Mouse (Mus musculus) myocyte (in vitro differentiated cells): ENCODE measurements around the gene Krtap28-10. TPM values are rescaled to one million over a fixed set of nuclear protein-coding genes. Genes with fewer than 3 reads are reported as not detected.

ENCODE experiments used
- H3K27me3 ChIP-seq: one replicate; pipeline ENCODE4 v1.6.1; 2011; ENCODE audit not compliant: control insufficient read depth, insufficient read depth, insufficient read length
- H3K36me3 ChIP-seq: one replicate; pipeline ENCODE4 v1.6.1; 2011; ENCODE audit not compliant: control insufficient read depth, insufficient read depth
- H3K4me2 ChIP-seq: one replicate; pipeline ENCODE4 v1.6.1; 2011; ENCODE audit warnings: low read depth, control low read depth
- H3K4me3 ChIP-seq: one replicate; pipeline ENCODE4 v1.5.1; 2011; ENCODE audit warnings: mild to moderate bottlenecking, control low read depth, moderate library complexity
- H3K79me2 ChIP-seq: one replicate; pipeline ENCODE4 v1.6.1; 2011; ENCODE audit not compliant: control insufficient read depth, insufficient read depth
- H3ac ChIP-seq: one replicate; pipeline ENCODE4 v1.6.1; 2011; ENCODE audit not compliant: control insufficient read depth, insufficient read length
- CEBPB ChIP-seq: IDR thresholded peaks from 2 replicates; pipeline ENCODE4 v1.6.1; 2011; ENCODE audit warnings: mild to moderate bottlenecking, moderate library complexity; ENCODE audit not compliant: poor library complexity, insufficient read depth, severe bottlenecking
- E2F4 ChIP-seq: IDR thresholded peaks from one replicate; pipeline ENCODE4 v1.6.1; 2011; ENCODE audit warnings: mild to moderate bottlenecking, control low read depth, moderate library complexity; ENCODE audit not compliant: insufficient read depth
- MAX ChIP-seq: IDR thresholded peaks from one replicate; pipeline ENCODE4 v1.6.1; 2011; ENCODE audit warnings: low read depth, mild to moderate bottlenecking, control low read depth
- MYOD1 ChIP-seq, 3 experiments: IDR thresholded peaks; one replicate each; pipeline ENCODE4 v1.6.1; 2011; ENCODE audit warnings: control low read depth in 2 of 3, low read depth in 2 of 3, mild to moderate bottlenecking in 2 of 3, moderate library complexity in 1 of 3; ENCODE audit not compliant: insufficient read length in 2 of 3, control insufficient read depth in 1 of 3
- MYOG ChIP-seq, 3 experiments: IDR thresholded peaks; one replicate each; pipeline ENCODE4 v1.6.1; 2011; ENCODE audit warnings: control low read depth in 2 of 3, low read depth in 2 of 3, mild to moderate bottlenecking in 2 of 3; ENCODE audit not compliant: insufficient read length in 2 of 3, control insufficient read depth in 1 of 3, insufficient read depth in 1 of 3
- POLR2A ChIP-seq: IDR thresholded peaks from one replicate; pipeline ENCODE4 v1.6.1; 2011; ENCODE audit warnings: low read depth, mild to moderate bottlenecking, control low read depth, moderate library complexity; ENCODE audit not compliant: insufficient read length
- POLR2AphosphoS2 ChIP-seq: IDR thresholded peaks from one replicate; pipeline ENCODE4 v1.6.1; 2011; ENCODE audit warnings: low read depth, control low read depth; ENCODE audit not compliant: insufficient read length
- REST ChIP-seq: IDR thresholded peaks from one replicate; pipeline ENCODE4 v1.6.1; 2011; ENCODE audit warnings: mild to moderate bottlenecking, control low read depth, moderate library complexity; ENCODE audit not compliant: insufficient read depth, insufficient read length
- SRF ChIP-seq: IDR thresholded peaks from one replicate; pipeline ENCODE4 v1.6.1; 2011; ENCODE audit warnings: low read depth; ENCODE audit not compliant: control insufficient read depth, insufficient read length
- TCF12 ChIP-seq: IDR thresholded peaks from one replicate; pipeline ENCODE4 v1.6.1; 2011; ENCODE audit warnings: mild to moderate bottlenecking, control low read depth; ENCODE audit not compliant: poor library complexity, insufficient read depth, severe bottlenecking
- TCF3 ChIP-seq: IDR thresholded peaks from one replicate; pipeline ENCODE4 v1.6.1; 2011; ENCODE audit warnings: low read depth, control low read depth; ENCODE audit not compliant: insufficient read length
- USF1 ChIP-seq: IDR thresholded peaks from one replicate; pipeline ENCODE4 v1.6.1; 2011; ENCODE audit warnings: low read depth, mild to moderate bottlenecking, control low read depth, moderate library complexity
- polyA plus RNA-seq: library from polyadenylated mRNA; unstranded; fragments of >200 nt; fragmentation: generic; extraction: Trizol; gene quantifications from one replicate; pipeline ENCODE4 v1.2.1, GENCODE M21; 2012; ENCODE audit warnings: missing spikeins

Krtap28-10 gene
- polyA plus RNA-seq, 1 experiment: not detected

DNA sequence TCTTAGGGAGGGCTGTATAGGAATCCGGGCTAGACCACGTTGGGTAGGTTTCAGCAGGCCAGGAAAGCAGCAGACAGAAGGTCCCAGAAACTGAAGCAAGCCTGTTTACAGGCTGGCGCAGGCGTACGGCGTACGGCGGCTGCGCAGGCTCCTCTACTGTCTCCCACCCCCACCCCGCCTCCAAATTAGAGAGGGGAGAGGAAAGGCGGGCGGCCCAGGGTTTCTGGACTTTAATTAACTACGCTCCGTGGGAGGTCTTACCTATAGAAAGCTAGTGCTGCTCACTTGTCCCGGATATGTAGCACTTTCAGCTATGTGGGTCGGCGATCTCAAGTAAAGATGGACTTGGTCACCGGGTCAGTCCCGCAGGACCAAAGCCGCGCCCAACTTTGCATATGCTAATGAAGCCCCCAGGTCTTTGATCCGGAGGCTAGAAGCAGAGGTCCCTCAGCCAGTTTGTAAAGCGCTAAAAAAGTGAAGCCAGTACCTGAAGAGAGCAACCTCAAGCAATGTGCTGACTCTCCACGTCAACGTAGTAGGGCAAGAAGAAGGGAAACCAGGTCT is 4.1 kb downstream of the Krtap28-10 start, which contains the start of gene Slc19a3:
Slc19a3 (minus strand) TSS at position 340 of the 564 bp plus-strand sequence.
- TF ChIP-seq MYOD1 (IDR thresholded peaks at IDR 0.05; ENCODE audit: control insufficient read depth in 1 of 3, insufficient read length in 2 of 3, low read depth in 2 of 3) (no peak), USF1 (no peak), TCF12 (no peak), MAX (no peak), MYOG (IDR thresholded peaks at IDR 0.05; ENCODE audit: control insufficient read depth in 1 of 3, insufficient read depth in 1 of 3, insufficient read length in 2 of 3, low read depth in 2 of 3) (no peak), CEBPB (no peak), TCF3 (no peak), POLR2A (no peak), SRF (no peak), POLR2AphosphoS2 (no peak), REST (no peak), E2F4 (no peak)
- H3K4me3 ChIP-seq: no peak within 1 kb of the TSS
- no peak within 1 kb of the TSS for H3ac ChIP-seq
- no peaks in the 10 kb centered on the region for H3K36me3 ChIP-seq
- no peaks in the 10 kb centered on the region for H3K79me2 ChIP-seq
- peaks cover 10% of the 10 kb centered on the region for H3K27me3 ChIP-seq
- peak within 1 kb of the TSS; percentile 7 for H3K4me2 ChIP-seq

DNA sequence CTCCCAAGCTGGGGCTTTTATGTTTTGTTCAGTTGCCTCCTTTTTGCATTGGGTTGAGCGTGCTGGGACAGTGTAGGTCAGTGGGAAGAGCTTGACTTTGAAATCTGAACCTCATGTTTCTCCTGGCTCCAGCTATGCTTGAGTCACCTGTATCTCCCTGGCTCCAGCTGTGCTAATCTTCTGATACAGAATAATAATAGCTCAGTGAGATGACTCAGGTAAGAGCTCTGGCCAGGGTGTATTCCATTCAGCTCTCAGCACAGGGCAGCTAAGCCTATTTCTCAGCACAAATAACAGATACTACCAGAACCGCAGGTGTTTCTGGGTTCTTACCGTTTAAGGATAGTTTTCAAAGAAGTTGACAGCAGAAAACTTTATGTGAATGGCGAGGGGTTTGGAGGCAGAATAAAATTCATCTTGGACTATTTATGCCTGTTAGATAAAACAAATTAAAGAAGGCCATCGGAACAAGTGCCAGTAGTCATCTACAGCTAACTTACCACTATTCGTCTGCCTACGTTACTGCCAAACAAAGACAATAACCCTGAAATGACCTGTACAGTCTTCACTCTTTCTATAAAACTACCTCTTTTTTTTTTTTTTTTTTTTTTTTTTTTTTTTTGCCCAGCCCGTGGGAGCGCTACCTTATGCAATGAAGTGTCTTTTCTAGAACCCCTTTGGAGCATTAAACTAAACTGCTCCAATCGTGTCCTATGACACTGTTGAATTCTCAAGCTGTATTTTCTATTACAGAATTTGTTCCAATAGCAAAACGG is 5.2 kb downstream of the Krtap28-10 start:
- Histone ChIP-seq H3K4me2 (no peak overlapping the region), H3K27me3 (peaks cover 6% of the 10 kb centered on the region), H3K79me2 (no peaks in the 10 kb centered on the region), H3K36me3 (no peaks in the 10 kb centered on the region), H3ac (no peak overlapping the region), H3K4me3 (no peak overlapping the region)
- TF ChIP-seq REST (no peak), SRF (no peak), USF1 (no peak)

GRCm38 (mm10) chr1:83034509-83034908 is 7.8 kb downstream of the Krtap28-10 start:
- TF ChIP-seq POLR2AphosphoS2 (no peak), REST (no peak), CEBPB (no peak), TCF3 (no peak), SRF (no peak), MAX (no peak), E2F4 (no peak), MYOG (IDR thresholded peaks at IDR 0.05; ENCODE audit: control insufficient read depth in 1 of 3, insufficient read depth in 1 of 3, insufficient read length in 2 of 3, low read depth in 2 of 3) (no peak), TCF12 (no peak), MYOD1 (IDR thresholded peaks at IDR 0.05; ENCODE audit: control insufficient read depth in 1 of 3, insufficient read length in 2 of 3, low read depth in 2 of 3) (no peak), POLR2A (no peak), USF1 (no peak)
- Histone ChIP-seq H3K4me2 (no peak overlapping the region), H3K36me3 (no peaks in the 10 kb centered on the region), H3K79me2 (no peaks in the 10 kb centered on the region), H3K4me3 (no peak overlapping the region), H3K27me3 (peaks cover 5% of the 10 kb centered on the region), H3ac (no peak overlapping the region)

DNA sequence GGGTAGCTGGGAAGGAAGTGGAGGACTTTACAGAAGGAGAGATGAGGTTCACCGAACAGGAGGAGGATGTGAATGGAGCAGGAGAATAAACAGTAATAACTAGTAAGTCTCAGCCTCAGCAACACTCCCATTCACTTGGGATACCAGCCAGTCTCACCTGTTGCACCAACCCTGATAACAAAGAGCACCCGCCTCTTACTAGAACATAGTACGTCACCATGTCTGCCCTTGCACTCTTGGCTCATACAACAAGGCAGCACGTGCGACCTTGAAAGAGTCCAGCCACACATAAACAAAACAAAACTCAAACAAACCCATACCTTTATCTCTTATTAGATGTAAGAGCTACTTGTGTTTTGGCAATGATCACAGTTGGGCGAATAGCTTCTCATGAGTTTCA is 9.8 kb downstream of the Krtap28-10 start:
- TF ChIP-seq POLR2A: no peak
- no peak for TF ChIP-seq REST
- no peak for TF ChIP-seq USF1
- TF ChIP-seq MYOD1 (IDR thresholded peaks at IDR 0.05; ENCODE audit: control insufficient read depth in 1 of 3, insufficient read length in 2 of 3, low read depth in 2 of 3): no peak
- TF ChIP-seq MAX: no peak
- TF ChIP-seq SRF: no peak
- no peak for TF ChIP-seq E2F4
- no peak for TF ChIP-seq TCF12
- no peak for TF ChIP-seq MYOG (IDR thresholded peaks at IDR 0.05; ENCODE audit: control insufficient read depth in 1 of 3, insufficient read depth in 1 of 3, insufficient read length in 2 of 3, low read depth in 2 of 3)
- no peak for TF ChIP-seq POLR2AphosphoS2
- H3K79me2 ChIP-seq: no peaks in the 10 kb centered on the region
- peak overlapping the region; percentile 40 for H3K4me2 ChIP-seq
- H3ac ChIP-seq: no peak overlapping the region
- H3K4me3 ChIP-seq: no peak overlapping the region
- H3K36me3 ChIP-seq: no peaks in the 10 kb centered on the region
- H3K27me3 ChIP-seq: no peaks in the 10 kb centered on the region

DNA sequence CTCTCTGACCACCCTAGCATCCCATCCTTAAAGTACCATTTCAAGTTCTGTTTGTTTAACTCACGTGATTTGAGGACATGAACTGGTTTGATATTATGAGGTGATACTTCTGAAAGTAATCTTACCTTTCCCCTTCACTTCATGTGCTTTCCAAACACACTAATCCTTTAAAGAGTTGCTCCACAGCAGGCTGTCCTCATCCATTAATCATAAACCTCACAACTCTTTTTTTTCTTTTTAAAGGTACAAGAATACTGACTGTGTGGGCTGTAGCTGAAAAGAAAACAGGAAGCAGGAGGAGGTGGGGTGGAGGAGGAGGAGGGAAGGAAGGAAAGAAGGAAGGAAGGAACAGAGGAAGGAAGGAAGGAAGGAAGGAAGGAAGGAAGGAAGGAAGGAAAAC is 10.3 kb downstream of the Krtap28-10 start:
- TF ChIP-seq TCF3: no peak
- no peak for TF ChIP-seq CEBPB
- TF ChIP-seq SRF: no peak
- no peak for TF ChIP-seq E2F4
- no peak for TF ChIP-seq MYOG (IDR thresholded peaks at IDR 0.05; ENCODE audit: control insufficient read depth in 1 of 3, insufficient read depth in 1 of 3, insufficient read length in 2 of 3, low read depth in 2 of 3)
- TF ChIP-seq POLR2A: no peak
- no peak for TF ChIP-seq MAX
- TF ChIP-seq MYOD1 (IDR thresholded peaks at IDR 0.05; ENCODE audit: control insufficient read depth in 1 of 3, insufficient read length in 2 of 3, low read depth in 2 of 3): no peak
- TF ChIP-seq TCF12: no peak
- no peak for TF ChIP-seq POLR2AphosphoS2
- TF ChIP-seq USF1: no peak
- no peak for TF ChIP-seq REST
- no peaks in the 10 kb centered on the region for H3K27me3 ChIP-seq

More for the DNA sequence above, 10.3 kb downstream of the Krtap28-10 start:
- Histone ChIP-seq H3K79me2 (no peaks in the 10 kb centered on the region), H3ac (no peak overlapping the region), H3K36me3 (no peaks in the 10 kb centered on the region), H3K4me2 (peak overlapping the region; percentile 40), H3K4me3 (no peak overlapping the region)
